Mouse (Mus musculus) thymus, adult 18-20 months (tissue): Measurements from ENCODE around the gene 9630041A04Rik.

Experiments
- DNase-seq, 2 experiments: peaks; one replicate each; pipeline ENCODE4 v3.0.0; 2022; ENCODE audit warnings: mixed read lengths in 2 of 2

Gene 9630041A04Rik

DNA sequence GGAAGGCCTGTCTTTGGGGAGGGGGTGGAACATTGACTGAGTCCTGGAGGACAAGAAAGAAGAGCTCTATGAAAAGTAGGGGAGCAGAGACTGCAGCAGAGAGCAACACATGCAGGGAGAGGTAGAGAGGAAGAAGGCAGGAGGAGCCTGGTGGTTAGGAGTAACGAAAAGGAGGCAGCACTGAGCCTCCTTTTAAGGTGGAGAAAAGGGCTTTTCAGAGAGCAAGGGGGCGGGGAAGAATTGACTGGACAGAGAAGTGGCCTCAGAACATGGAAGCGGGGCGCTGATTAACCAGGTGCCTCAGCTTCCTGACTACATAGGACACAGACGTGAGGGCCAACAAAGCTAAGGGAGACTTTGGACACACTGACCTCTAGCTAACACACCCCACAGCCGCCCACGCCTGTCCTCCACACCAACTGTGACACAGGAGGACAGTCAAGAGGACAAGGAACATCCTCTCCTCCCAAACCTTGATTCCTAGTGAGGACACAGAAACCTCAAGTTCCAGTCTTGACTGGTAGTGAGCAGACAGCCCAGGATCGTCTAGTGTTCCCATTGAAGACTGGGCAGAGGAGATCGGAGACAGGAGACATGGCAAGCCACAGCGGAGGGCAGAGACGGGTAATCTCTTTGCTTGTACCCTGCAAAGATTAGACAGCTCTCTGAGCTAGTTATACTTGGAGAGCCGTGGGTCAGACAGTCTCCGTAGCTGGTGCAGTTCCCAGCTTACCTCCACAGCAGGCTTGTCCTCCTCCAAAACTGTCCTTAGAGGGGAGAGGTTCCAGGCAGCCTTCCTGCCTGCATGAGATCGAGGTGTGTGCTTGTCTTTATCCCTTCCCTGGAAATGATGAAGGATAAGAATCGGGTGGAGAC, at the start of gene 9630041A04Rik:
Gene 9630041A04Rik, plus strand, starts transcription at position 246 of the 876 bp plus-strand sequence.
- no peak for DNase-seq

DNA sequence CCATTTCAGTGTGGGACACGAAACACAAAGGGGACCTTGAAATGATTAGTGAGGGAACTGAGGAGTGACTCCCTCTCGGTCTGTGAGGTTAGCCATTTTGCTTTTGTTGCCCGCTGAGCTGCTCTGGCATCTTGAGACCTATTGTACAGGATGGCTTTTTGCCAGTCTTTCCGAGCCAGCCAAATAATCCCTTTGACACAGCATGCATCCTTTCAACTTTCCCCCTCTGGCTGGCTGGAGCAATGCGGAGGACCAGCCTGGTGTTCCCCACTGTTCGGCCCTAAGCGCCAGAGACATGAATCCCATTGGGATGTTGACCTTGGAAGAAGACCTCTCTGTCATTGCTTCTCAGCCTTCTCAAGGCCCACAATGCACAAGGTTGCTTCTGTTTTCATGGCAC, 37.7 kb upstream of the 9630041A04Rik start:
- DNase-seq: no peak

DNA sequence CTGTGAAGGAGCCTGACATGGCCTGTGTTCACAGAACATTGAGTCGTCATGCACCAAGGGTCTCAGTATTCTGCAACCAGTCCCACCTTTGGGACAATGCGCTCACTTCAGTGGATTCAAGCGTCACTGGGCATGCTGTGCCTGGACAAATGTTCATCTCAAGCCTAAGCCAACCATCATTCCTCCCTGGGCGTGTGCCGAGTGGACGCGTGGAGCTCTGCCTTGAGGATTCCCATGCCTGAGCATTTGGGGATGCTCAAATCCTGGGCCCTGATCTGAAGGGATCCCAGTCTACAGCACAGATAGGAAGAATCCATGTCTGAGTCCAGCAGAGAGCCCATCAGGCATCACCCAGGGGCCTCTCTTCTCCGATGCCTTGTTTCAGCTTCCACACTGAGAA, 36.0 kb upstream of the 9630041A04Rik start:
- no peak for DNase-seq

DNA sequence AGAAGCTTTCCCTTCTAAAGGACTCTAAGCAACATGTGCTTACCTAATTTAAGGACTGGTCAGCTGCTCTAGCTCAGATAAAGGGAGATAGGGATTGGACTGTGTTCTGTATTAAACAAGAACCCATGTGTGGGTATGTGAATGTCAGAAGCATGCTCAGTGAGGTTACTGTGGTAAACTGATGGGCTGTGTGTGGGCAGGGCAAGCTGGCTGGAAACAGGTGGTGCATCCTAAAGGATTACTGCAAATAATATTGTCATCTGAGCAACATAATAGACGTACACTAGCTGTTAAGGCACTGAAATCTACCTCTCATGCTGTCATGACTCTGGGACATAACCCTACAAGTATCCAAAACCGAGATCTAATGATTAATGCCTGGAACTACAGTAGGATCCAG, 28.0 kb upstream of the 9630041A04Rik start:
- no peak for DNase-seq

DNA sequence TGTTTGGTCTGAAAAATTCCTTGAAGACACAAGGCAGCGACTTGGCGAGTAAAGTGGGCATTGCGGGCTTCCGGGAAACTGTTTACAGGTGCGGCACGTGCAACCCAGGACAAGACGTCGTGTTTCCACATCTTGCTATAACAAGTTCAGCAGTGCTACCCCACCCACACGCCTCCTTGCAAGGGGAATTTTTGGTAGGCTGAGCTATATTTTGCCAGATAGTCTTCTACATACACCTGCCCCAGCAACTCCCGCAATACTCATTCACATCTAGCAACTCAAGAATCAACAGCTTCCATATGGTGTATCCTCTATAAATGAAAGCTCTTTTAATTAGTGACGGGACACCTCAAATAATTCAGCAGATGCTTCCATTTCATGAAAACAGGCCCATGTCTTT, 20.5 kb upstream of the 9630041A04Rik start:
- DNase-seq: no peak

DNA sequence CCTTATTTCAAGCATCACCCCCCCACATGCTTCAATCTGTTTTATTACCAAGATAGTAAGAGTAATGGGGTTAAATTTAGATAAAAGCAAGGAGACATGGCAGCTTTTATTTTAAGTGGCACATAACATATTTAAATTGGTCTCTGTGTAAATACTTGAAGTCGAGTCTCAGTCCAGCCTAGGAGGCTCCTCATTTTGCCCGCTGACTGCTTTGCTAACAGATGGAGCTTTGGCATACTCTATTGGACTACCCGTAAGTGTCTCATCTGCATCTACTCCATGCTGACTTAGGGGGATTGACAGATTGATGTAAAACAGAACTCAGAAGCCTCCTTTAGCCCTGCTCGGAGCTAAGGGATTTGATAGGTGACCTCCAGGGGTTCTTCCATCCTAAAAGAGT, 17.7 kb upstream of the 9630041A04Rik start:
- no peak for DNase-seq

DNA sequence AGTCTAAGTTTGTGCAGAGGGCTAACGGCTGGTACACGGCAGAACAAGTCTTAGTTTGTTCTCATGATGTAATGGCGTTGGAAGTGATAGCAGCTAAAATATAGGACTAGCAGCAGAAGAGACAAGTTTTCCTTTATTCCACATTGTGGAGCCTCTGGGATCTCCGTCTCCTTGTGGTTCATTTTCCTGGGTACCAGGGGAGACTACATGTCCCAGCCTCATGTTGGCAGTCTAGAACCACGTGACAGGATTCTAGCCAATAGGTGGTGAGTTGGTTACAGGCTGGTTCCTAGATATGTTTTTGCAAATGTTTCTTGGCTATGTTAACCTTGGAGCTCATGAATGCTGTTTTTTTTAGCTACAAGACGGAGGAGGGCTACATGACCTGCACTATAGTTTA, 15.9 kb upstream of the 9630041A04Rik start:
- no peak for DNase-seq

DNA sequence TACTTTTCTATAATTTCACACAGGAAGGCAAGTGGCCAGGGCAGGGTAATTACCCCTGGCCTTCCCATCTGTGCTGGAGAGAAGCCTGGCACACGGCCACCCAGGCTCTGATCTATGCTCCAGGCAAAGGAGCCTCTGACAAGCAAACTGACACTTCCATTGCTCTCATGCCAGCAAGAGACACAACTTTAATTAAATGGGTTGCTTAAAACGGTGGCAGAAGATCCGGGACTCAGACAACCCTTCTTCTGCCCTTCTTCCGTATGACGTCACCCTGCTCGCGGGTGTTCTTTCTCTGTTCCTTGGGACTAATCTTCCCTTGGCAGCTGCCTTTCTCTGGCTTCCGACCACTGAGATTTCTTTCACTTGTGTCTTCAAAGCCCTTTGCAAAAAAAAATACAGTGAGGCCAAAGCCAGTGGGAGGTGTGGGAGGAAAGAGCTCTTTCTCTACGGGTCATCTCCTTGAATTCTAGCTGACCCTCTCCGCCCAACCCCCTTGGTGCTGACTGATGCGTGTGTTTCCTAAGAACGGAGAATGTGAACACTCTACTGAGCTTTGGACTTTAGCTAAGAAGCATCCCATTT, 932 bp downstream of the 9630041A04Rik start:
- DNase-seq: no peak

DNA sequence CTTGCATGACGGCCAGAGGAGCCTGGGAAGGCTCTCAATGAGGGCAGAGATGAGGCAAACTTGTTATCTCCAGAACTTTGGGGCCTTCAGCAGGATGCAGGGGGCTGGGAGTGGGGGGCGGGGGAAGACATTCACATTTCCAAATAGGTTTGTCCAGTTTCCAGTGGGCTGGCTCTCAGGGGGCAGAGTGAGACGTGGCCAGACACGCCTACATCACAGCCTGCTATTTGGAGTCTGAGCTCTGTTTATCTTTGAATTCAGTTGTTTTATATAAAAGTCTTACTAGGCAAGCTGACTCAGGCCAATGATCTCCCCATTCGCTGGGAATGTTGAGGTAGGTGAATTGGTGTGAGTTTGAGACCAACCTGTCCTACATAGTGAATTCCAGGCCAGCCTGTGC, 1.5 kb downstream of the 9630041A04Rik start:
- no peak for DNase-seq

DNA sequence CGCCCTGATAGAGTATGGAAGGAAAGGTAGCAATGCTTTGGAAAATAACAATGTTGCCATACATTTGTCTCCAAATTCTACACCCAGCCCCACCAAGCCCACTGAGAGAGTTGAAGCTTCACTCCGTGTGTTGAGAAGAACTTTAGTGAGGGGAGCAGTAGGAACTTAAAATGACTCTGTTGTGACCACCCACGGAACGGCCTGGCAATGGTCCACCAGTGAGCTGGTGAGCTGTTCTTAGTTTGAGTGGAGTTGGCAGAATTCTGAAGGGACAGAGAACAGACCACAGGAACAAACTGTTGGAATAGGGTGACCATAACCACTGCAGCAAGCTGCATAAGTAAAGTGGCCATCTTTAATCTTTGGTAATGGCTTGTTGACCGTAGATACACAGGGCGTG, 7.0 kb downstream of the 9630041A04Rik start:
- no peak for DNase-seq

DNA sequence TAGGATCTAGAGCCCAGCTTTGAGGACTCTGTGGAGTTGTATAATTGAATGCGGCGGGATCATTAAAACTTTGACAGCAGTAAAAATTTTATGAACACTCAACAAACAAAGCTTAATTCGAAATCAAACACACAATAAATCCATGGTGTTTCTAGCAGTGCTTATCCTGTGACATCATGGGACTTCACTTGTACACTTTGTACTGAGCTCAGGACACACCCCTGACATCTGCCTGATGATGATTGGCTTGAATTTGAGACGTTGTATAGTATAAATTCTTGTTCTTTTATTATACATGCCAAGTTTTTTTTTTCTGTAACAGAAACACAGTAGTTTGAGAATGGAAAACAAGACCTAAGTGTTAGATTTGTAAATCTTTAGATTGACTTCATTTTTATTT, 8.4 kb downstream of the 9630041A04Rik start:
- DNase-seq: no peak

DNA sequence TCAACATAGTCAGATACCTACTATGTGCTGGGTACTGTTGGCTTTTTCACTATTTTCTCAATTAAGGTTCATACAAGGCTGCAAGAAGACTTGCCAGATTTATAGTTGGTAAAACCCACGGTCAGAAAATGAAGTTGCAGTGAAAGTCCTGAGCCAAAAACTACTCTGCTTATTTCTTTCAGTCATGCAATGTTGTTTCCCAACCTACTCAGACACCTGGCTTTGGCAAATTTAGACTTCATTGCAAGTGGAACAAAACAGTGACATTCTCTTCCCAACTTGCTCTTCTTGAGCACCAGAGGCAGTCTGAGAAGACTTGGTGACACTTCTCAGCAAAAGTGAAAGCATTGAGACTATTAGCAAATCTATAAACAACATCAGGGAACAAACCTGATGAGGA, 13.7 kb downstream of the 9630041A04Rik start:
- no peak for DNase-seq

DNA sequence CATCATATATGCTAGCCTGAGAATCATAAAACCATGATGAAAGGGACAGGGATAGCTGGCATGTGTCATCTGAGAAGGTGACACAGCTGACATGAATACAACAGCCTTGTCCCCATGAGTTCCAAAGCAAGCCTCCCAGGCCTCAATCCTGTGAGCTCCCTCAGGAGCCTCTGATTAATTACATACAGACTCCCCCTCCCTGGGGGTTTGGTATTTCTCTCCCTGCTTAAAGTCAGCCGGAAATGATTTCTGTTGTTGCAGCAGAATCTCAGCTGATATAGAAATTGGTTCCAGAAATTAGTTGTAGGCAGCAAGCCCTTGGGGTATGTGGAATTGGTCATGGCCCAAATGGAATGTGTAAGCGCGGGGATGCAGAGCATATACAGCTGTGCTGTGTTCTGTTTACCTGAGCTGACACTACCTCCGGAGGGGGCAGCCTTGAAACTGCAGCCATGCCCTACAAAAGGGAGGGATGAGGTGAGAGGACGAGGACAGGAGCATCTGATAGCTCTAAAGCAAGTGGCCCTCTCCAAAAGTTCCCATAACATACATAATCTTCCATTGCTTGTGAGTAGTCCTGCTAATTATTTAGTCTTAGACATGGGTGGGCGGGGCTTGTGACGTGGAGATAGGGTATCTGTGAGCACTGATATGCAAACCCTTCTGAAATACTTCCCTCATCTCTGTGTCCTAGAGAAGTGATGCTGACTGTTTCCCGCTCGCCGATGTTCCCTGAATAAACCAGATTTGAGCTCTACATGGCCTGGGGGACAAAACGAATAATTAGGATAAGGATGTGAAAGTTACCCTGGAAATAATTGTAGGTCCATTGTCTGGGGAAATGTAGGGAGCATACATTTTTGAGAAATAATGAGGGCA, 15.7 kb downstream of the 9630041A04Rik start:
- no peak for DNase-seq

DNA sequence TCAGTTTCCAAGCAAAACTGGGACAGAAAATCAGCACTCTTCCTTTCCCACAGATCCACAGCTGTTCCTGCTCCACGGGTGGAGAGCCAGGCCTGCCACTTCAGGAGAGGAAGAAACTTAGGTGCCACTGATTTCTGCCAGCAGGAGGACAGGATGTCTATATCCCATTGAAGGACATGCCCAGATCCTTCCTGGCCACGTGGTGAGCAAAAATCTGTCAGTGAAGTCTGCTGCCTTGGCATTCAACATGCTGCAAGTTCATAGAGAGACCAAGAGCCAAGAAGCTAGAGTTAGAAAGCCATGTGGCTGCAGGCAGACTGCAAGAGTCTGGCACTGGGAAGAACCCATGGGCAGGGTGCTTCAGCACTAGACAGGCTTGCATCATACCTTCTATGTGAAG, 21.7 kb downstream of the 9630041A04Rik start:
- no peak for DNase-seq

DNA sequence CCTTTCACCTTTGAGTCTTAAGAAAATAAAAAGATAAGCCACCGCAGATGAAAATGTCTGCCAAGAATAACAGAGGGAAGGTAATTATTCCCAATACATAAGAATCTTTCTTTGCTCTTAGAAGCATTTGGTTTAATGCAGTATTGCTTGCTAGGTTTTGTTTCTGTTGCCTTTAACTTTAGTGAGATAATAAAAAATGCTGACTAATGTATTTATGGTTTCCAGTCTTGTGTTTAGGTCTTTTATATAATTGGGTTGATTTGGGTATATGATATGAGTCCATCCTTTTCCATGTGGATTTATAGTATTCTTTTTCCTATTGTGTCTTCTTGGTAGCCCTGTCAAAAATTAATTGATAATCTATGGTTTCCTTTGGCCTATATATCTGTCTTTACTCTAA, 36.2 kb downstream of the 9630041A04Rik start:
- DNase-seq: no peak

DNA sequence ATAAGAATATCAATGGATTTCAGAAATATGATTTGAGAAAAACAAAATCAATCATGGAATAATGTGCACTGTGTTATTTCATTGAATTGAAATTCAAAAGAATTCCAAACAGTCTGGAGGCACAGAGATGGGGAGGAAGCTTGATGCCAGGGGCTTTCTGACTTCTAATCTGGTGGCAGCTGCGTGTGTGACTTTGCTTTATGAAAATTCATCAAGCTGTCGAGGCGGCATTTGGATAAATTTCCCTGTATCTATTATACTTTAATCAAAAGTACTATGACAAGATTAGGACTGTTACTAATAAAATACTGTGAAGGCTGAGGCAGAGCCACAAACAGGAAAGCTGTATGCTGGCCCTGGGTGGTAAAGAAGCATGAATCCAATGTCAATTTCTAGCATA, 41.8 kb downstream of the 9630041A04Rik start:
- no peak for DNase-seq

DNA sequence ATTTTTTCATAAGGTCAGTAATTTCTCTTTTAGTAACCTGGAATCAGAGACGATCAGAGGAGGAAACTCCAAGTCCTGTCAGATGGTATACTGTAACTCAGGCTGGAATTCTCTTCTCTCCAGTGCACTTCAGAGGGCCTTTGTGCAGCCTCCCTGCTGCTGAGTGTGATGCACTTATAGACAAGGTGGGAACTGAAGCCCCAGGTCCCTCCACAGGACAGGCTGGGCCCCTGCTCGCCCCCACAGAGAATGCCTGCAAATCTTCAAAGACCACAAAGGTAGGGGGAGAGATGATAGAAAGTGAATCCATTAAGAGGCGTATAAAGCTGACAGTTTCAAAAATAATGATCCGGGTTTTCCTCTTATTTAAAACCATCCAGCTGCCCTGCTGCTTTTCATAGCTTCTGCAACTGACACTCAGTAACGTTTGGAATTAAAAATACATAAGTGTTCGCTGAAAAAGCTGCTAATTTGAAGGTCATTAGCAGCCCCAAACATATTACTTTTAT, 46.2 kb downstream of the 9630041A04Rik start:
- DNase-seq: no peak

DNA sequence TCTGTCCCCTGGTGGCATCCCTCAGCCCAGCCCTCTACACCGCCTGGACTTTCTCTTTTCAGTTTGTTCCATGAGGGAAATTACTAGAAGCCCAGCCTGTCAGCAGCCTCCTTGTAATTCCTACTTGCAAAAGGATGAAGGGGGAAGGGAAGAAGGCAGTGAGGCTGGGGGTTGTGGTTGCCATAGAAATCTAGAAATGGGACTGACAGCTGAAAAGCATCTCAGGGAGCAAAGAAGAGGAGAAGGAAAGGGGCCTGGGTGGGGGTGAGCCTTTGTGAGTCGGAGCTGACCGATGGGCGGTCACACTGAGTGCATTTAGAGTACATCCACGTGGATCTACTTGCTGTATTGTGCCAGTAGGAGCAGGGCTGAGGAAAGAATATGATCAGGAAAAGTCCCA, 47.2 kb downstream of the 9630041A04Rik start:
- no peak for DNase-seq

DNA sequence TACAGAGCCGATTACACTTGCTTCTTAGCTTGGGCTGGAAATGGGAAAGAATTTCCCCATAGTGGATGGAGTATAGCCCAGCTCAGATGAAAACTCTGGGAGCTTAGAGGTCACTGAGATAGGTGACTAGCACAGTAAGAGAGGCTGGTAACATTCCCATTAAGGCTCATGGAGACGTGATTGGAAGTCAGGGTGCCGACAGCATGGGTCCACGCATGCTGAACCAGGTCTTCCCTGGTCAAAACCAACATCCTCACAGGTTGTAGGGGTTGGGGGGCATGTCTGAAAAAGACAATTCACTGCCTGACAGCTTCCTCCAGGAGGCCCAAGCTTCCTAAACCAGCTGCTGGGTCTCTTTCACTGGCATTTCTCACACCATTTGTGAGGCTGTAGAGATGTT, 47.9 kb downstream of the 9630041A04Rik start:
- DNase-seq: no peak

DNA sequence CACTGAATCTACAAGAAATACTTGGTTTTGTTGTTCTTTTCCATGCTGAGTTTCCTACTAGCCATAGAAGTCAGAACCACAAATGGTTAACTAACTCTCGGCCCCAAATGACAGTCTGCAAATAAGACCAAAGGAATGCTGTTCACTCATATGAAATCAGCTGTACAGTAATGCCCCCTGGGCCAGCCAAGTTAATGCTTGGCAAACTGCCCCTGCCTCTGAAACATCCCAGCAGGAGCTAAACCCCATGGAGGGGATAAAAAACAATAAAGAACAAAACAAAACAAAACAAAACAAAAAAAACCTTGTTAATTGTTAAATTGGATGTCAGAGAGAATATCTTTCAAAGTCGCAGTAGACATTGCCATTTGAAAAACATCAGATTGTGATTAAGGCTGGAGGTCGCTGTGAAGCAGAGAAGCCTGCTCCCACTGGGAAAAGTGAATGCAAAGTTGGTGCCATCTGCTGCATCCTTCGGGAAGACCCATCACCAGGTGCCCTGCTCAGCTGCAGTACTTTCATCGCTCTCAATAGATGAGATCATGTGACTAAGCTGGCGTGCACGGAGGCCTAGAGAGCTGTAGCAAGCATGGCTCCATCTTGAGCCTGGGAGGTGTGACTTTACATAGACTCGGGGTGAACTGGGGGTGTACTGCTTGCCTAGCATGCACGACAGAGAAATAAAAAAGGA, 49.7 kb downstream of the 9630041A04Rik start:
- no peak for DNase-seq

DNA sequence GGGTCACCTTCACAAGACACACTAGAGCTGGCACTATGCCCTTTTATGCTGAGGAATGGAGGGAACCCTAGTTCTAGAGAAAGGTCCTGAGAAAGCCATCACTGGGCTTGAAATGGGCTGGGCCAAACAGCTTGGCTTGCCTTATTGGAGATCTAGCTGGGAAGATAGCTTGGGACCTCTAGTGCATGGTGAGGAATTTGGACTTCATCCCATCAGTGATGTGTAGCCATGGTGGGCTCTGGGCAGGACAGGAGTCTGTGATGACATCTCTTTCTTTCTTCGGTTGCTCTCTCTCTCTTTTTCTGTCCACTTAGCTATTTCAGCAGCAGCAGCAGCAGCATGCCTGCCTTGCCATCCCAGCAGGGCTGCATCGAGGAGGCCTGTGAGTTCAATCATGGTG, 53.4 kb downstream of the 9630041A04Rik start:
- DNase-seq: no peak

DNA sequence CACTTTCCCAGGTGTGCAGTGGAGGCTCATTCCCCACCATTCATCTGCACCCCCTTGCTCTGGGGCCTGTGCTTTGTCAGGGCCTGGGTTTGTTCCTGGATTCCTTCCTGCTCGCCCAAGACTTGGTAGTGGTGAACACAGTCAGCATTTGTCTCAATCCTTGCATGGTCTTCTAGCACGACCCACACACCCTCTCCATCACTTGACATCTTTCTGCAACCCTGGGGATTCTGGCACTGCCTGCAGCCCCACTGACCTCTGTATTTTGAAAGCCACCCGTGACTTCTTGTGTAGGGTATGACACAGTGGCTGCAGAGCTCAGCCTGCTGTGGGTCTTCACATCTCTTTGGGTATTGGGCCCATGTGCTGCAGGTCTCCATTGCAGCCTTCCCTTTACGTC, 57.1 kb downstream of the 9630041A04Rik start:
- no peak for DNase-seq

DNA sequence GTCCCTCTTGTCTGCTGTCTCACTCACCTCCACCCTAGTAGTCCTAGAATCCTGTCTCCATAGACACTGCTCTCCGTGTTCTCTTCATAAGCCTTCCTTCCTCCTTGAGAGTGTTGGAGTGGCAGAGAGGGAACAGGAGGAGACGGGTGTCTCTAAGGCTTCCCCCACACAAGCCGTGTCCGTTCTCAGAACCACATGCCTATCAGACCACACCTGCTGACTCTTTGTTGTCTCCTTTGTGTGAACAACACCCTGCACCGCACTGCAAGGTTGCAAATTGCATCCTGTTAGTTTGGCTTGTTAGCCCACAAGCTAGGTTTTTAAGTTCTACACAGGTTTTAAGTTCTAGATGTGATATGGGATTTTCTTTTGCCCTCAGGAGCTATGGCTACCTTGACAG, 57.7 kb downstream of the 9630041A04Rik start:
- DNase-seq: no peak
